ENCODE assay signal across 25 mouse cellular contexts in genomic region chr10:8007990-8008368, GRCm38 (mm10). TPM values are rescaled to one million over a fixed set of nuclear protein-coding genes. Genes with fewer than 3 reads are reported as not detected.
DNase-seq lines count a peak whose midpoint lies in the region; ATAC-seq lines count a peak whose summit lies in the region.
"Had no signal": no experiment of that assay in that cellular context is flagged by ENCODE, and none has a peak within 500 bp of the region (broad histone marks: within the 10 kb centered on the region; RNA-seq: fewer than 3 reads in every experiment).

No protein-coding gene starts in this region.

- H3K27me3 ChIP-seq in forebrain, embryonic 10.5 days (ENCODE audit: poor library complexity, severe bottlenecking) = no peaks in the 10 kb centered on the region
- H3K27me3 ChIP-seq in forebrain, embryonic 13.5 days = no peaks in the 10 kb centered on the region
- H3K27me3 ChIP-seq in midbrain, embryonic 10.5 days (ENCODE audit: low read depth, poor library complexity, severe bottlenecking) = no peaks in the 10 kb centered on the region
- H3K27me3 ChIP-seq in midbrain, embryonic 16.5 days (ENCODE audit: control insufficient read depth, insufficient read depth, low read depth, low read length) = no peaks in the 10 kb centered on the region
- H3K27me3 ChIP-seq: forebrain, embryonic 15.5 days; heart, embryonic 13.5 days; limb, embryonic 15.5 days; liver, embryonic 15.5 days; neural tube, embryonic 13.5 days had no signal

- H3K4me1 ChIP-seq in forebrain, embryonic 10.5 days = peaks cover 11% of the 10 kb centered on the region
- H3K4me1 ChIP-seq in forebrain, embryonic 13.5 days = peaks cover 4% of the 10 kb centered on the region; the same call in 1 of the 2 replicates
- peaks cover 21% of the 10 kb centered on the region for H3K4me1 ChIP-seq in midbrain, embryonic 10.5 days
- no peaks in the 10 kb centered on the region for H3K4me1 ChIP-seq in midbrain, embryonic 16.5 days (ENCODE audit: control insufficient read depth, insufficient read depth, low read length)
- H3K4me1 ChIP-seq: forebrain, embryonic 15.5 days; neural tube, embryonic 13.5 days had no signal

- H3K4me3 ChIP-seq in forebrain, embryonic 10.5 days = no peak overlapping the region
- no peak overlapping the region for H3K4me3 ChIP-seq in forebrain, embryonic 13.5 days
- no peak overlapping the region for H3K4me3 ChIP-seq in midbrain, embryonic 10.5 days
- no peak overlapping the region for H3K4me3 ChIP-seq in midbrain, embryonic 16.5 days (ENCODE audit: low read depth, low read length)
- H3K4me3 ChIP-seq: forebrain, embryonic 15.5 days; heart, adult 2 months; heart, embryonic 13.5 days; limb, embryonic 10.5 days; limb, embryonic 15.5 days; liver, embryonic 15.5 days; neural tube, embryonic 13.5 days had no signal

- no peak overlapping the region for H3K4me2 ChIP-seq in forebrain, embryonic 13.5 days
- H3K4me2 ChIP-seq in midbrain, embryonic 16.5 days (ENCODE audit: low read length) = no peak overlapping the region
- H3K4me2 ChIP-seq: forebrain, embryonic 15.5 days; heart, embryonic 13.5 days; limb, embryonic 15.5 days; liver, embryonic 15.5 days; lung, embryonic 14.5 days; neural tube, embryonic 13.5 days had no signal

- no peaks in the 10 kb centered on the region for H3K36me3 ChIP-seq in forebrain, embryonic 10.5 days (replicated peaks)
- no peaks in the 10 kb centered on the region for H3K36me3 ChIP-seq in forebrain, embryonic 13.5 days (ENCODE audit: poor library complexity, severe bottlenecking)
- no peaks in the 10 kb centered on the region for H3K36me3 ChIP-seq in midbrain, embryonic 10.5 days
- H3K36me3 ChIP-seq in midbrain, embryonic 16.5 days (ENCODE audit: control insufficient read depth, insufficient read depth, low read length) = no peaks in the 10 kb centered on the region
- H3K36me3 ChIP-seq: forebrain, embryonic 15.5 days; heart, embryonic 13.5 days; limb, embryonic 10.5 days; limb, embryonic 15.5 days; liver, embryonic 15.5 days; neural tube, embryonic 13.5 days had no signal

- H3K27ac ChIP-seq in forebrain, embryonic 10.5 days = peak overlapping the region; percentile 60; the same call in 1 of the 2 replicates
- H3K27ac ChIP-seq in forebrain, embryonic 13.5 days = no peak overlapping the region
- H3K27ac ChIP-seq in midbrain, embryonic 10.5 days (replicated peaks) = peak overlapping the region; percentile 75
- H3K27ac ChIP-seq in midbrain, embryonic 16.5 days (ENCODE audit: low read length) = no peak overlapping the region
- H3K27ac ChIP-seq: forebrain, embryonic 15.5 days; heart, adult 2 months; heart, embryonic 13.5 days; limb, embryonic 10.5 days; limb, embryonic 15.5 days; liver, embryonic 15.5 days; neural tube, embryonic 13.5 days had no signal

- peaks cover 5% of the 10 kb centered on the region; the same call in 1 of the 2 replicates for H3K9me3 ChIP-seq in forebrain, embryonic 10.5 days
- no peaks in the 10 kb centered on the region for H3K9me3 ChIP-seq in forebrain, embryonic 13.5 days (replicated peaks)
- peaks cover 5% of the 10 kb centered on the region; the same call in 1 of the 2 replicates for H3K9me3 ChIP-seq in midbrain, embryonic 10.5 days (replicated peaks)
- H3K9me3 ChIP-seq in midbrain, embryonic 16.5 days (replicated peaks; ENCODE audit: control insufficient read depth, low read length, poor library complexity, severe bottlenecking) = no peaks in the 10 kb centered on the region
- H3K9me3 ChIP-seq: forebrain, embryonic 15.5 days; limb, embryonic 10.5 days; liver, embryonic 15.5 days had no signal

- WGBS in forebrain, embryonic 10.5 days = 76% methylated on average over 3 of the region's 3 CpGs
- WGBS in forebrain, embryonic 13.5 days = 77% methylated on average over 3 of the region's 3 CpGs
- 64% methylated on average over 3 of the region's 3 CpGs for WGBS in midbrain, embryonic 10.5 days
- WGBS in midbrain, embryonic 16.5 days = 41% methylated on average over 3 of the region's 3 CpGs

- no peak overlapping the region for H3K9ac ChIP-seq in forebrain, embryonic 13.5 days
- no peak overlapping the region for H3K9ac ChIP-seq in midbrain, embryonic 16.5 days (ENCODE audit: low read depth, low read length)
- H3K9ac ChIP-seq: forebrain, embryonic 15.5 days; heart, embryonic 13.5 days; limb, embryonic 15.5 days; liver, embryonic 15.5 days; lung, embryonic 14.5 days; neural tube, embryonic 13.5 days had no signal

- ATAC-seq in forebrain, embryonic 13.5 days = no peak
- ATAC-seq in midbrain, embryonic 16.5 days = no peak
- ATAC-seq in megakaryocyte, adult 5-6 weeks (ENCODE audit: poor library complexity, severe bottlenecking) = no peak
- ATAC-seq: forebrain, embryonic 15.5 days; hindbrain, embryonic 16.5 days; intestine, postnatal 0 days had no signal

- DNase-seq in forebrain, embryonic 10.5 days (ENCODE audit: extremely low spot score, low spot score) = no peak
- DNase-seq in midbrain, embryonic 10.5 days (ENCODE audit: low spot score) = no peak
- peak; percentile 80 for DNase-seq in MEL-GATA-1-ER (ENCODE audit: extremely low read depth, low read depth)
- DNase-seq in urinary bladder, adult 2 months (ENCODE audit: low spot score) = no peak
- DNase-seq: adrenal gland, adult 8-10 months; cerebellum, adult 8-10 months; cerebellum, postnatal 25 days; gastrocnemius, postnatal 36 days; heart, adult 2 months; heart, postnatal 10 days; kidney, adult 9 months; kidney, postnatal 10 days; lung, embryonic 14.5 days; lung, postnatal 14 days had no signal

RNA-seq across cellular contexts. Expression of gene Tab2, which starts 51.9 kb away (rescaled TPM):
- polyA plus RNA-seq in forebrain, embryonic 10.5 days (2016; fragmentation: Nextera tagmentation; extraction: Ambion mirVana) = 14.7 and 15.2 TPM in 2 replicates
- polyA plus RNA-seq in forebrain, embryonic 13.5 days (2015; fragmentation: Nextera tagmentation; extraction: Ambion mirVana) = 17.0 and 18.6 TPM in 2 replicates
- 14.1 and 15.0 TPM in 2 replicates for polyA plus RNA-seq in midbrain, embryonic 10.5 days (2016; fragmentation: Nextera tagmentation; extraction: Ambion mirVana)
- 11.6 and 13.3 TPM in 2 replicates for polyA plus RNA-seq in midbrain, embryonic 16.5 days (2015; fragmentation: Nextera tagmentation; extraction: Ambion mirVana)
- 290 and 301 TPM in 2 replicates for total RNA-seq in megakaryocyte, adult 5-6 weeks (2015)
- 105 and 120 TPM in 2 replicates for total RNA-seq in megakaryocyte, adult 5-6 weeks (2017)
- polyA plus RNA-seq in urinary bladder, adult 2 months (2012; rRNA removed) = 35.7 and 49.9 TPM in 2 replicates

Comparison
In these comparisons a context has a peak if more than half of its experiments do, and no peak if none do; other contexts are left out.
1. H3K27ac ChIP-seq: peak in forebrain, embryonic 10.5 days (single experiment) and midbrain, embryonic 10.5 days (single experiment); none in forebrain, embryonic 13.5 days (single experiment) and midbrain, embryonic 16.5 days (single experiment).